Mouse (Mus musculus) liver, postnatal 0 days (tissue): ENCODE results near the gene Cpa5. TPM values are rescaled to one million over a fixed set of nuclear protein-coding genes. Genes with fewer than 3 reads are reported as not detected.

ENCODE experiments used
- ATAC-seq: fragments of 200-750 bp; cut with Nextera tagmentation; 2 replicates; pipeline ENCODE4 v1.8.0; 2017; ENCODE audit warnings: mild to moderate bottlenecking, moderate library complexity
- DNase-seq: peaks from one replicate; pipeline ENCODE4 v3.0.0-alpha.2; 2016
- H3K27ac ChIP-seq: fragments of 300-500 bp; sonication (generic); 2 replicates; pipeline ENCODE4 v1.5.1; 2014; ENCODE audit warnings: antibody characterized with exemption, moderate library complexity, mild to moderate bottlenecking, low read depth
- H3K27me3 ChIP-seq: fragments of 300-500 bp; sonication (generic); 2 replicates; pipeline ENCODE4 v1.6.1; 2014; ENCODE audit warnings: low read length, control low read depth, mixed read lengths; ENCODE audit not compliant: insufficient read depth
- H3K36me3 ChIP-seq: fragments of 300-500 bp; sonication (generic); replicated peaks from 2 replicates; pipeline ENCODE4 v1.6.1; 2014; ENCODE audit warnings: mild to moderate bottlenecking, control low read depth, low read length, moderate library complexity, mixed read lengths; ENCODE audit not compliant: insufficient read depth
- H3K4me1 ChIP-seq: fragments of 300-500 bp; sonication (generic); 2 replicates; pipeline ENCODE4 v1.6.1; 2014; ENCODE audit warnings: antibody characterized with exemption, mild to moderate bottlenecking, control low read depth; ENCODE audit not compliant: insufficient read depth
- H3K4me2 ChIP-seq: fragments of 300-500 bp; sonication (generic); 2 replicates; pipeline ENCODE4 v1.6.1; 2014; ENCODE audit warnings: low read depth, mild to moderate bottlenecking, low read length, moderate library complexity, mixed read lengths
- H3K4me3 ChIP-seq: fragments of 300-500 bp; sonication (generic); 2 replicates; pipeline ENCODE4 v1.5.1; 2014; ENCODE audit warnings: low read depth, low read length
- H3K9ac ChIP-seq: fragments of 300-500 bp; sonication (generic); replicated peaks from 2 replicates; pipeline ENCODE4 v1.6.1; 2014; ENCODE audit warnings: mild to moderate bottlenecking, moderate library complexity
- H3K9me3 ChIP-seq: fragments of 300-500 bp; sonication (generic); 2 replicates; pipeline ENCODE4 v1.6.1; 2016; ENCODE audit warnings: mild to moderate bottlenecking, control low read depth, low read length, mixed read lengths
- CTCF ChIP-seq: sonication (generic); IDR thresholded peaks from 2 replicates; pipeline ENCODE4 v1.5.1; 2016; ENCODE audit warnings: antibody characterized with exemption, low read depth
- EP300 ChIP-seq: IDR thresholded peaks from 2 replicates; pipeline ENCODE4 v1.6.1; 2016; ENCODE audit warnings: antibody characterized with exemption, low read depth, mild to moderate bottlenecking
- WGBS: fragments of 180-500 bp; shearing (Covaris S2); extraction: QIAGEN DNeasy Blood & Tissue Kit; methylation state at CpG from one replicate; pipeline ENCODE4 v1.1.7; 2014; ENCODE audit not compliant: insufficient replicate concordance; 5-methylcytosine and 5-hydroxymethylcytosine counted together
- polyA plus RNA-seq: library from polyadenylated mRNA; unstranded; fragments of >200 nt; fragmentation: Nextera tagmentation; extraction: Ambion mirVana; gene quantifications from 2 replicates; pipeline ENCODE4 v1.2.1, GENCODE M21; 2015

The Cpa5 gene
- polyA plus RNA-seq, 1 experiment from 2014 or later, result not detected

GRCm38 (mm10) chr6:30572456-30573311, 38.1 kb upstream of the Cpa5 start:
- no peak overlapping the region for H3K4me2 ChIP-seq
- H3K27ac ChIP-seq, result no peak overlapping the region
- H3K4me1 ChIP-seq, result no peaks in the 10 kb centered on the region
- no peak for TF ChIP-seq EP300
- no peak for TF ChIP-seq CTCF
- H3K9me3 ChIP-seq, result no peaks in the 10 kb centered on the region
- no peak overlapping the region for H3K9ac ChIP-seq
- DNase-seq, result no peak
- no peak for ATAC-seq
- no peaks in the 10 kb centered on the region for H3K27me3 ChIP-seq
- WGBS, result 73% methylated on average over 20 of the region's 20 CpGs
- H3K36me3 ChIP-seq, result no peaks in the 10 kb centered on the region
- no peak overlapping the region for H3K4me3 ChIP-seq

GRCm38 (mm10) chr6:30573380-30573779, 37.4 kb upstream of the Cpa5 start:
- no peak for ATAC-seq
- Histone ChIP-seq H3K9ac (no peak overlapping the region), H3K27ac (no peak overlapping the region), H3K27me3 (no peaks in the 10 kb centered on the region), H3K4me3 (no peak overlapping the region), H3K4me1 (no peaks in the 10 kb centered on the region), H3K36me3 (no peaks in the 10 kb centered on the region), H3K9me3 (no peaks in the 10 kb centered on the region), H3K4me2 (no peak overlapping the region)
- no peak for TF ChIP-seq EP300
- TF ChIP-seq CTCF, result no peak
- 77% methylated on average over 5 of the region's 5 CpGs for WGBS
- DNase-seq, result no peak

- Histone ChIP-seq H3K4me1 (no peaks in the 10 kb centered on the region), H3K36me3 (no peaks in the 10 kb centered on the region), H3K9me3 (no peaks in the 10 kb centered on the region), H3K9ac (no peak overlapping the region), H3K4me2 (no peak overlapping the region), H3K27ac (no peak overlapping the region), H3K27me3 (no peaks in the 10 kb centered on the region), H3K4me3 (no peak overlapping the region)
- DNase-seq (no peak), ATAC-seq (no peak)
- WGBS, result 85% methylated on average over 1 of the region's 1 CpGs
- TF ChIP-seq EP300 (no peak), CTCF (no peak)
These were observed 35.9 kb upstream of the Cpa5 start for GRCm38 (mm10) chr6:30574945-30575344.

GRCm38 (mm10) chr6:30576477-30577203, 34.2 kb upstream of the Cpa5 start:
- 70% methylated on average over 17 of the region's 17 CpGs for WGBS
- no peak for ATAC-seq
- no peak overlapping the region for H3K4me3 ChIP-seq

DNA sequence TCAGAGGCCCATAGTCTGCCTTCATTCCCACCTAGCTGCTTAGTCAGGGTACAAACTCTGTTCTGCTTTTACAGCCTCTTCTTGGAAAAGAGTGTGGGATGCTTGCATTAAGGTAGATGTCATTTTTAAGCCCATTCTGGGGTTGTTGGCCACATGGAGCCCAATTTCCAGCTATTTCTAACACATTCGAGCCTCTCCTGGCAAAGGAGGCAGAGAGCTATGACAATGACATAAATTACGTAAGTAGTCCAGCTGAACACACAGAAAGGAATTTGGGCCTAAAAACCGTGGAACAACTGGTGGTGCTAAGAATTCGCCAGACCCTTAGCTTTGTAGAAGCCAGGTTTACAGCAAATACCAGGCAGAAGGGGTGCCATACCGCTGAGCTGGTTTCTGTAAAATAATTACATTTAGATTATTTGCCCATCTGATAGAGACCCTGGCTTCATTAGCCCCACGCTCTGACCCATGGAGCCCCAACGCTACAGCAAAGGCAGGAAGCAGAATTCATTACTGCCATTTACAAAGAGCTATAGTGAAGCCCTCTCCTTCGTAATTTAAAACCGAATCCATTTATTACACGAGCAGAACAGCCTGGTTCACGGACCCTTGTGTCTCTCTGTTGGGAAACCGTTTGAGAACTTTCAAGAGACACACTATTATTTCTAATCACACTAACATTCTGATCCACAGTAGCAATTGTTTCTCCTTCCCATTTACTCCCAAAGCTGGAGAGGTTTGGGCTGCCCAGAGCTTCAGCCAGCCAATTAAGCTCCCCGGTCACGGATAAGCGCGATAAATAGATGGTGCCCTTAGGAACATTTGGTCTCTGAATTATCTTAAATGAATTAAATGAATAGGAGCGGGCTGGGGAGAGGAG, 30.6 kb upstream of the Cpa5 start:
- 72% methylated on average over 17 of the region's 17 CpGs for WGBS
- TF ChIP-seq CTCF (no peak), EP300 (no peak)
- H3K4me3 ChIP-seq, result no peak overlapping the region
- H3K36me3 ChIP-seq, result no peaks in the 10 kb centered on the region
- H3K9ac ChIP-seq, result no peak overlapping the region
- H3K27ac ChIP-seq, result no peak overlapping the region
- H3K4me2 ChIP-seq, result no peak overlapping the region
- no peak for ATAC-seq
- no peaks in the 10 kb centered on the region for H3K9me3 ChIP-seq
- DNase-seq, result no peak
- H3K27me3 ChIP-seq, result no peaks in the 10 kb centered on the region
- no peaks in the 10 kb centered on the region for H3K4me1 ChIP-seq

More at GRCm38 (mm10) chr6:30576477-30577203, 34.2 kb upstream of the Cpa5 start:
- no peak for DNase-seq
- no peak overlapping the region for H3K27ac ChIP-seq
- H3K4me2 ChIP-seq, result no peak overlapping the region
- H3K27me3 ChIP-seq, result no peaks in the 10 kb centered on the region
- H3K9ac ChIP-seq, result no peak overlapping the region
- TF ChIP-seq CTCF, result no peak
- TF ChIP-seq EP300, result no peak
- no peaks in the 10 kb centered on the region for H3K4me1 ChIP-seq
- no peaks in the 10 kb centered on the region for H3K9me3 ChIP-seq
- H3K36me3 ChIP-seq, result no peaks in the 10 kb centered on the region

- ATAC-seq, result no peak
- H3K9me3 ChIP-seq, result no peaks in the 10 kb centered on the region
- TF ChIP-seq EP300 (no peak), CTCF (no peak)
- no peaks in the 10 kb centered on the region for H3K4me1 ChIP-seq
- 83% methylated on average over 8 of the region's 8 CpGs for WGBS
- H3K4me2 ChIP-seq, result no peak overlapping the region
- H3K9ac ChIP-seq, result no peak overlapping the region
- H3K36me3 ChIP-seq, result no peaks in the 10 kb centered on the region
- H3K27me3 ChIP-seq, result no peaks in the 10 kb centered on the region
- H3K27ac ChIP-seq, result no peak overlapping the region
- no peak for DNase-seq
- no peak overlapping the region for H3K4me3 ChIP-seq
These were observed 30.0 kb upstream of the Cpa5 start for GRCm38 (mm10) chr6:30580841-30581176.
